Mouse (Mus musculus): ENCODE results near the gene Sec22b. TPM values are rescaled to one million over a fixed set of nuclear protein-coding genes. Genes with fewer than 3 reads are reported as not detected.

Sec22b gene
- polyA plus RNA-seq, 1 experiment: 25.9 TPM

GRCm38 (mm10) chr3:97964878-97965353 lies 63.9 kb downstream of the Sec22b start:
- WGBS: 49% methylated on average over 14 of the region's 14 CpGs
- Histone ChIP-seq H3K4me1 (ENCODE audit: control insufficient read depth, insufficient read depth, low read length) (no peaks in the 10 kb centered on the region; the same call in 1 of the 2 replicates), H3K4me3 (replicated peaks; ENCODE audit: extremely low read depth, low read depth, low read length) (no peak overlapping the region)
- DNase-seq: no peak
- TF ChIP-seq CTCF (IDR thresholded peaks at IDR 0.05; ENCODE audit: insufficient read depth, low read length) (no peak), POLR2A (IDR thresholded peaks at IDR 0.05; ENCODE audit: borderline replicate concordance, extremely low read depth, low read depth, low read length) (no peak)

- DNase-seq: no peak
- no peak overlapping the region for H3K4me3 ChIP-seq (replicated peaks; ENCODE audit: extremely low read depth, low read depth, low read length)
- TF ChIP-seq CTCF (IDR thresholded peaks at IDR 0.05; ENCODE audit: insufficient read depth, low read length) (no peak), POLR2A (IDR thresholded peaks at IDR 0.05; ENCODE audit: borderline replicate concordance, extremely low read depth, low read depth, low read length) (no peak)
- 49% methylated on average over 2 of the region's 2 CpGs for WGBS
- H3K4me1 ChIP-seq (ENCODE audit: control insufficient read depth, insufficient read depth, low read length): peaks cover 7% of the 10 kb centered on the region
Measured at GRCm38 (mm10) chr3:97967627-97968026, 66.6 kb downstream of the Sec22b start.

- Histone ChIP-seq H3K4me1 (ENCODE audit: control insufficient read depth, insufficient read depth, low read length) (peaks cover 10% of the 10 kb centered on the region), H3K4me3 (replicated peaks; ENCODE audit: extremely low read depth, low read depth, low read length) (no peak overlapping the region)
- no peak for DNase-seq
- TF ChIP-seq CTCF (IDR thresholded peaks at IDR 0.05; ENCODE audit: insufficient read depth, low read length) (no peak), POLR2A (IDR thresholded peaks at IDR 0.05; ENCODE audit: borderline replicate concordance, extremely low read depth, low read depth, low read length) (no peak)
- WGBS: 64% methylated on average over 2 of the region's 2 CpGs
Measured at GRCm38 (mm10) chr3:97968191-97968590, 67.2 kb downstream of the Sec22b start.

- H3K4me1 ChIP-seq (ENCODE audit: control insufficient read depth, insufficient read depth, low read length): peaks cover 10% of the 10 kb centered on the region
- no peak overlapping the region for H3K4me3 ChIP-seq (replicated peaks; ENCODE audit: extremely low read depth, low read depth, low read length)
- no peak for TF ChIP-seq CTCF (IDR thresholded peaks at IDR 0.05; ENCODE audit: insufficient read depth, low read length)
- TF ChIP-seq POLR2A (IDR thresholded peaks at IDR 0.05; ENCODE audit: borderline replicate concordance, extremely low read depth, low read depth, low read length): no peak
- WGBS: 55% methylated on average over 1 of the region's 1 CpGs
- no peak for DNase-seq
Measured at GRCm38 (mm10) chr3:97969019-97969418, 68.0 kb downstream of the Sec22b start.

- no peak for DNase-seq
- WGBS: 27% methylated on average over 7 of the region's 7 CpGs
- peaks cover 10% of the 10 kb centered on the region for H3K4me1 ChIP-seq (ENCODE audit: control insufficient read depth, insufficient read depth, low read length)
- H3K4me3 ChIP-seq (replicated peaks; ENCODE audit: extremely low read depth, low read depth, low read length): no peak overlapping the region
- TF ChIP-seq CTCF (IDR thresholded peaks at IDR 0.05; ENCODE audit: insufficient read depth, low read length) (no peak), POLR2A (IDR thresholded peaks at IDR 0.05; ENCODE audit: borderline replicate concordance, extremely low read depth, low read depth, low read length) (no peak)
Measured at GRCm38 (mm10) chr3:97971117-97971516, 70.1 kb downstream of the Sec22b start.

- Histone ChIP-seq H3K4me3 (replicated peaks; ENCODE audit: extremely low read depth, low read depth, low read length) (no peak overlapping the region), H3K4me1 (ENCODE audit: control insufficient read depth, insufficient read depth, low read length) (peaks cover 12% of the 10 kb centered on the region)
- 40% methylated on average over 5 of the region's 5 CpGs for WGBS
- no peak for DNase-seq
- peak; percentile 28; the same call in 1 of the 2 replicates for TF ChIP-seq POLR2A (IDR thresholded peaks at IDR 0.05; ENCODE audit: borderline replicate concordance, extremely low read depth, low read depth, low read length)
- no peak for TF ChIP-seq CTCF (IDR thresholded peaks at IDR 0.05; ENCODE audit: insufficient read depth, low read length)
Measured at GRCm38 (mm10) chr3:97972200-97972599, 71.2 kb downstream of the Sec22b start.

GRCm38 (mm10) chr3:97972707-97973106 lies 71.7 kb downstream of the Sec22b start:
- no peak for TF ChIP-seq POLR2A (IDR thresholded peaks at IDR 0.05; ENCODE audit: borderline replicate concordance, extremely low read depth, low read depth, low read length)
- no peak for TF ChIP-seq CTCF (IDR thresholded peaks at IDR 0.05; ENCODE audit: insufficient read depth, low read length)
- Histone ChIP-seq H3K4me1 (ENCODE audit: control insufficient read depth, insufficient read depth, low read length) (peaks cover 12% of the 10 kb centered on the region), H3K4me3 (replicated peaks; ENCODE audit: extremely low read depth, low read depth, low read length) (no peak overlapping the region)
- 44% methylated on average over 4 of the region's 4 CpGs for whole genome bisulfite sequencing
- DNase-seq: no peak

Other genes with a start within 250 kb of the Sec22b start
- gene Prkab2, start 243.0 kb upstream of the Sec22b start, polyA plus RNA-seq (2012; rRNA removed): 5.4 and 8.3 TPM in 2 replicates
- gene Gm17651, start 226.5 kb upstream of the Sec22b start, polyA plus RNA-seq (2012; rRNA removed): not detected in 2 replicates
- 26.8 and 68.2 TPM in 2 replicates for gene Pde4dip, start 12.5 kb upstream of the Sec22b start, polyA plus RNA-seq (2012; rRNA removed)
- 43.0 and 48.7 TPM in 2 replicates for gene Notch2, start 112.3 kb downstream of the Sec22b start, polyA plus RNA-seq (2012; rRNA removed)

Data from lung, adult 2 months (tissue).